Mouse (Mus musculus) hindlimb bud, embryonic 11.5 days (tissue): ENCODE measurements around the gene Elovl6.
A peak's percentile ranks its signal among the peaks of the same experiment; 100 is the strongest.

Experiments
- DNase-seq: peaks from one replicate; pipeline ENCODE4 v3.0.0-alpha.2; 2012; ENCODE audit warnings: low read depth, low spot score; ENCODE audit errors: extremely low spot score

Elovl6 gene

GRCm38 (mm10) chr3:129686698-129687333 lies 154.7 kb downstream of the Elovl6 start:
- DNase-seq, result peak; percentile 86

GRCm38 (mm10) chr3:129687429-129687828 lies 155.3 kb downstream of the Elovl6 start:
- DNase-seq, result no peak
